Mouse (Mus musculus) lung, postnatal 14 days (tissue): ENCODE measurements around the gene Ehhadh.
"Not testable (repeated sequence)": the region's sequence is repeated elsewhere in the genome, so short reads cannot be mapped to it uniquely, and the experiment has no call there.

Experiments used
- DNase-seq: peaks from one replicate; pipeline ENCODE4 v3.0.0; 2021

The Ehhadh gene

GRCm38 (mm10) chr16:21787516-21788353, at the start of gene Ehhadh:
TSS of gene Ehhadh (minus strand) at chr16:21787807.
- DNase-seq: peak; percentile 64

GRCm38 (mm10) chr16:21836311-21837072, 48.9 kb upstream of the Ehhadh start:
- DNase-seq: no peak

GRCm38 (mm10) chr16:21835584-21835931, 48.0 kb upstream of the Ehhadh start:
- no peak for DNase-seq

GRCm38 (mm10) chr16:21834866-21835583, 47.4 kb upstream of the Ehhadh start:
- DNase-seq: no peak

GRCm38 (mm10) chr16:21833970-21834369, 46.4 kb upstream of the Ehhadh start:
- DNase-seq: no peak

DNA sequence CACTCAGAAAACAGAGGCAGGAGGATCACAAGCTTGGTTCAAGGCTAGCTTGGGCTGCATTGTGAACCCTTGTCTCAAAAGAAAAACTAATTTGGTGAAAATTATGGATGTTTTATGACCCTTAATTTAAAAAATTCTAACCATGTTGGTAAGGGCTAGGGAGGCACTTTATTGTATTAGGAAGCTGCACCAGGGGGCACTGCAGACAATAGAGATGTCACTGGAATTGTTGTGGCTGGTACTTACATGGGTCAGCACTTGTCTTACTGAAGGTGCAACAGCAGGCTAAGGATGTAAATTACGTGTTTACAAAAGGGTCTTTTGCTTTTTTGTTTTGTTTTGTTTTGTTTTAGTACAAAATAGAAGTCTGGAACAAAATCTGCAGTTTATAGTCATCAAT, 45.9 kb upstream of the Ehhadh start:
- no peak for DNase-seq

GRCm38 (mm10) chr16:21831764-21832163, 44.2 kb upstream of the Ehhadh start:
- no peak for DNase-seq

DNA sequence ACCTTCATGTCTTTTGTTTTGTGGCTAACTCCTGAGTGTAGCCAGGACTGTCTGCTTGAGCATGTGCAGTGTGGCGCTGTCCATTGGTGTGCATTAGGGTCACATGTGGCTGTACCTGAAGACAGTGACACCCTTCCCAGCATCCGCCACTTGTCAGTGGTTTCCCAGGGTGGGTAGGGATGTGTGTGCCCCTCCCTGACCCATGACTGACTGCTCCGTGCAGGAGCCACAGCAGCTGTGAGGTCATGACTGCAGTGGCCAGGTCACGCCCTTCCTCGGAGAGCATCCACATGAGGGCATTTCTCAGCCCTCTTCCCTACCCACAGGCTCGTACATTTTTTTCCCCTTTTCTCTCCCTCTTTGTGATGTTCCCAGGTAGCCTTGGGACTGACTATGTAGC, 43.2 kb upstream of the Ehhadh start:
- DNase-seq: no peak

GRCm38 (mm10) chr16:21829711-21830110, 42.1 kb upstream of the Ehhadh start:
- no peak for DNase-seq

GRCm38 (mm10) chr16:21827581-21827980, 40.0 kb upstream of the Ehhadh start:
- DNase-seq: no peak

GRCm38 (mm10) chr16:21827153-21827552, 39.5 kb upstream of the Ehhadh start:
- no peak for DNase-seq

DNA sequence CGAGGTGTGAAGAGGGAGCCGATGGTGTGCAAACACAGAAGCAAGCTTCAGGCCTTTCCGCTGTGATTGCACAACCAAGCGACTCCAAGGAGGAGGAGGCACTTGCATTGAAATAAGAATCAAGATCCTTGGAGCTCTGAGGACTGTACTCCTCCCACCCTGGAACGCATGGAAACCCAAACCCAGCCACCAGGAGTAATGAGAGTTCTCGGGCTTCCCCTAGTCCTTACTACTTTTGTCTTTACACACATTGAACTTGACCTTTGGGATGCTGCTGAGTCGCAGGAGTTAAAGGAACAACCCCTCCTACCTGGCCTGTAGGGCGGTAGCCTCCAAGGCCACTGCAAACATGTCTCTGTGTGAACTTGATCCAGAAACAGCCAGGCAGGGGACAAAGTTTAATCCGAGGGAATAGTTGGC, 38.0 kb upstream of the Ehhadh start:
- DNase-seq: no peak

GRCm38 (mm10) chr16:21818629-21819028, 31.0 kb upstream of the Ehhadh start:
- no peak for DNase-seq

GRCm38 (mm10) chr16:21818132-21818531, 30.5 kb upstream of the Ehhadh start:
- peak; percentile 36 for DNase-seq

GRCm38 (mm10) chr16:21815669-21816010, 28.0 kb upstream of the Ehhadh start:
- DNase-seq: no peak

DNA sequence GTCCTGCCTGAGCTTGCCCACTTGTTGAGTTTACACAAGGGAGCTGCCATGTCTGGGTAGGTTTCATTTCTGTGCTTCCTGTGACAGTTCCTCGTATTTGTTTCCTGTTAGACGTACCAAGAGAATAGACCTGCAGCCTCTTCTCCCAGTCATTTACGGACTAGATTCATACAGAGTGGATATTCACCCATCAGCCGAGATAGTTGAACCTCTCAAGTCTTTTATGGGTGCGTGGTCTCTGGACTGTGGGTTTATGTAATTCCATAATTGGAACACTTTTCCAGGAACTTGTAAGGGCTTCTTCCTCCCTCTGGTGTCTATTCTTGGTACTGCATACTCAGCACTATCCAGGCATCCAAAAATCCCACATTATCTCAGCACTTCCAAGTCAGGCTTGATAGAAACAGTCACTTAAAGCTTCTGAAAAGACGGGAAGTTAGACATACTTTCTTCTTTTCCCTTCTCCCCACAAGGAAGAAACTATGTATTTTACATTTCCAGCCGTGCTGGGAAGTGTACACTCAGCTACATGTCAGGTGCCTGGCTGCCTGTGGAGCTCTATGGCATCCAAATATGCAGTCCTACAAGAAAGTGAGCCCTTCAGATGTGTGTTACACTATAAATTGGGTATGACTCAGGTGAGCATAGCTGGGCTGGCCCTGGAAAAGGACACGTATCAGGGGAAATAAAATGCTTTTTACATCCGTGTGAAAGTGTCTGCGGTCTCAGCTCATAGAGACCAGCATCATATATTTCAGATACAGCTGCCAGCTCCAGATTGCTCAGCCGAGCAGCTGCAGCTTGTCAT, 27.5 kb upstream of the Ehhadh start:
- peak; percentile 57 for DNase-seq

DNA sequence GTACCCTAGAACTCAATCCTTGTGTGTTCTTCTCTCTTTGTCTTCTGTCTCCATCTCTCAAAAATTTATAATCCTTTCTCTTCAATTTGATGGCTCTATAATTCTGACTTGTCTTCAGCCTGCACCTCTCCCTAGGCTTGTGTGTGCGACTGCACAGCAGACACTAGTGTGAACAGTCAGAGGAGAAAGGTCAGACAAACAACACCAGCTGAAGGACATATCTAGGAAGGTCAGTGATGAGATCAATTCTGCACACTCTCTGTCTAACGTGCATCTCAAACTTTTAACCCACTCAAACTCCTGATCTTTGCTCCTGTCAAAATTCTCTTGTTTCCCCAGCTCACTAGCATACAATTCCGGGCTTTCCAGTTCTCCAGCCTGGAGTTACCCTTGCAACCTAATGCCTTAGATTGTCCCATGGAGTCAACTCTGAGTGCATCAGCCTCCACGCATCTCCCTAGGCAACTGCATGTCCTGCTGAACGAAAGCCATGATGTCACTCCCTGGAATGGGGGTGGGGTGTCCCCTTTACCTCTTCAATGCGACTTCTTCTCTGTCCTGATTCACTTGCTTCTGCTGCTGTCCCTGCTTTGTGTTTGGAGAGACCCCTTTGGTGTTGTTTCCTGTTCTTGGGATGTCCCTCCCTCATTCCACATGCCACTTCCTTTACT, 25.7 kb upstream of the Ehhadh start:
- no peak for DNase-seq

GRCm38 (mm10) chr16:21807786-21808185, 20.2 kb upstream of the Ehhadh start:
- not testable (repeated sequence) for DNase-seq

DNA sequence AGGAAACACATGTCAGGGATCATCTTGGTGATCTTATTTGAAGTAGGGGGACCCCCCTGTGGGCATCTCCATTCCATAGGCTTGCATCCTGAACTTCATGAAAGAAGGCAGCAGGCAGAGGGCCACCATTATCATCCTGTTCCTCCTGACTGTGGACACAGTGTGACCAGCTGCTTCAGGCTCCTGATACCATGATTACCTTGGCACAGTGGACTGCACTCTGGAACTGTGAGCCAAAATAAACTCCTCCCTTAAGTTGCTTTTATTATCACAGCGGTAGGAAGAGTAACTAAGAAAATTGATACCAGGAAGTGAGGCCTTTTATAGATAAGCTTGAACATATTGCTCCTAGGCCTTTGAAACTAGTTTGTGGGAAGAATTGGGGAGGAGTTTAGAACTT, 19.3 kb upstream of the Ehhadh start:
- DNase-seq: no peak

DNA sequence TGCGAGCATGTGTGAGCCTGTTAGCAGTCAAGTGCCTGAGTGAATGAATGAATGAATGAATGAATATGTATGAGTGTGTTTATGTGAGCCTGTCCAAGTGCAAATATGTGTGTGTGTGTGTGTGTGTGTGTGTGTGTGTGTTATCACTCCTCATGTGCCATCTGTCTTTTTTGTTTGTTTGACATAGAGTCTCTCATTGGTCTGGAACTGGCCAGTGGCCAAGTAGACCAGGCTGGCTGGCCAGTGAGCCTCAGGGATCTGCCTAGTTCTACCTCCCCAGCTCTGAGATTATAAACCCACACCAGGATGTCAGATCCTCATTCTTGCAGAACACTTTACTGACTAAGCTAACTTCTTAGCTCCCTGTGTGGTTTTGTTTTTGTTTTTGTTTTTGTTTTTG, 16.7 kb upstream of the Ehhadh start:
- no peak for DNase-seq

GRCm38 (mm10) chr16:21795071-21795470, 7.5 kb upstream of the Ehhadh start:
- DNase-seq: no peak

GRCm38 (mm10) chr16:21794697-21795045, 7.1 kb upstream of the Ehhadh start:
- DNase-seq: no peak
